Mouse (Mus musculus): ENCODE results near the gene Tgfa.

DNA sequence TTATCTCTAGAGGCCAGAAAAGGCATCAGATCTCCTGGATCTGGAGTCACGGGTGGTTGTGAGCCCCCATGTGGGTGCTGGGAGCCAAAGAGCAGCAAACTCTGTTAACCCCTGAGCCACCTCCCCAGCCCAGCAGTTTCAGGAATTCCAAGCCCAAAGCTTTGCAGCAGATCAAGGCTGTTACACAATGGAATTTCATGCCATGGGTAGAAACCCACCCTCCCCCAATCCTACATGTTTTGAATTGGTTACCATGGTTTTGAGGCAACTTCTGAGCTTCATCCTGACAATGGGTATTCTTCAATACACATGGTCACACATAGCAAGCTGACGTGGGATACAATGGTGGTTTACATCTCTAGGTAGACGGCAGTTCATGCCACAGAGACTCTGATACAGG lies 49.8 kb downstream of the Tgfa start:
- TF ChIP-seq CTCF (conservative IDR thresholded peaks at IDR 0.05; ENCODE audit: insufficient read depth, insufficient read length, low read depth, low read length), result no peak
- TF ChIP-seq POLR2A (IDR thresholded peaks at IDR 0.05; ENCODE audit: low read depth, low read length), result no peak

Measured in kidney, adult 2 months (tissue).